Mouse (Mus musculus) olfactory bulb, adult 2 months (tissue): Measurements from ENCODE around the gene Adh4.

Source experiments
- CTCF ChIP-seq: fragments of 200-500 bp; IDR thresholded peaks from 2 replicates; pipeline ENCODE4 v1.5.1; 2012; ENCODE audit warnings: low read depth, mild to moderate bottlenecking, low read length, moderate library complexity; ENCODE audit not compliant: insufficient read depth
- POLR2A ChIP-seq: fragments of 200-500 bp; IDR thresholded peaks from 2 replicates; pipeline ENCODE4 v1.6.1; 2012; ENCODE audit warnings: mild to moderate bottlenecking, low read depth, low read length, moderate library complexity; ENCODE audit not compliant: insufficient read depth

- TF ChIP-seq POLR2A (no peak), CTCF (no peak)
Observed at GRCm38 (mm10) chr3:138463807-138464206, 48.5 kb downstream of the Adh4 start.
